ENCODE assay signal across 22 mouse cellular contexts in genomic region chr17:80719309-80719708, GRCm38 (mm10). TPM values are rescaled to one million over a fixed set of nuclear protein-coding genes. Genes with fewer than 3 reads are reported as not detected.
DNase-seq lines count a peak whose midpoint lies in the region; ATAC-seq and TF ChIP-seq lines count a peak whose summit lies in the region.
"Had no signal": no experiment of that assay in that cellular context is flagged by ENCODE, and none has a peak within 500 bp of the region (broad histone marks: within the 10 kb centered on the region; RNA-seq: fewer than 3 reads in every experiment).

No protein-coding gene starts in this region.

- ATAC-seq in neural tube, embryonic 13.5 days (ENCODE audit: low read depth): no peak
- ATAC-seq in neural tube, embryonic 15.5 days (ENCODE audit: low FRiP score): no peak
- ATAC-seq in granulocyte monocyte progenitor cell, adult 5-6 weeks (replicated peaks; ENCODE audit: poor library complexity, severe bottlenecking): peak; percentile 85
- ATAC-seq in midbrain, postnatal 0 days (ENCODE audit: low FRiP score): no peak
- ATAC-seq in erythroid progenitor cell, adult 5-6 weeks (replicated peaks; ENCODE audit: low FRiP score, poor library complexity, severe bottlenecking): no peak
- ATAC-seq: forebrain, embryonic 13.5 days; forebrain, postnatal 0 days; intestine, embryonic 15.5 days had no signal

- no peak for TF ChIP-seq CTCF in heart, adult 2 months (IDR thresholded peaks at IDR 0.05)
- TF ChIP-seq CTCF in midbrain, postnatal 0 days (IDR thresholded peaks at IDR 0.05): no peak

- no peaks in the 10 kb centered on the region for H3K27me3 ChIP-seq in heart, adult 2 months (ENCODE audit: control insufficient read depth, insufficient read depth, low read length)
- no peaks in the 10 kb centered on the region for H3K27me3 ChIP-seq in heart, embryonic 10.5 days (ENCODE audit: insufficient read depth, poor library complexity, severe bottlenecking)
- H3K27me3 ChIP-seq in neural tube, embryonic 13.5 days: no peaks in the 10 kb centered on the region
- H3K27me3 ChIP-seq in neural tube, embryonic 15.5 days (replicated peaks): no peaks in the 10 kb centered on the region
- H3K27me3 ChIP-seq in midbrain, postnatal 0 days (ENCODE audit: insufficient read depth, low read length): no peaks in the 10 kb centered on the region
- H3K27me3 ChIP-seq: embryonic facial prominence, embryonic 13.5 days; forebrain, embryonic 13.5 days; heart, embryonic 12.5 days; intestine, embryonic 15.5 days had no signal

- peaks cover 16% of the 10 kb centered on the region for H3K79me2 ChIP-seq in heart, adult 2 months (replicated peaks; ENCODE audit: control insufficient read depth, insufficient read depth, low read length)

- H3K9me3 ChIP-seq in heart, embryonic 10.5 days: no peaks in the 10 kb centered on the region
- H3K9me3 ChIP-seq in neural tube, embryonic 13.5 days: no peaks in the 10 kb centered on the region
- no peaks in the 10 kb centered on the region for H3K9me3 ChIP-seq in neural tube, embryonic 15.5 days (replicated peaks)
- H3K9me3 ChIP-seq in midbrain, postnatal 0 days (ENCODE audit: low read length): no peaks in the 10 kb centered on the region
- H3K9me3 ChIP-seq: embryonic facial prominence, embryonic 13.5 days; forebrain, embryonic 13.5 days; heart, embryonic 12.5 days; hindbrain, embryonic 10.5 days; intestine, embryonic 15.5 days had no signal

- H3K36me3 ChIP-seq in heart, adult 2 months (ENCODE audit: control insufficient read depth, insufficient read depth, low read length): peaks cover 34% of the 10 kb centered on the region
- no peaks in the 10 kb centered on the region for H3K36me3 ChIP-seq in heart, embryonic 10.5 days
- no peaks in the 10 kb centered on the region for H3K36me3 ChIP-seq in neural tube, embryonic 13.5 days
- H3K36me3 ChIP-seq in neural tube, embryonic 15.5 days: no peaks in the 10 kb centered on the region
- no peaks in the 10 kb centered on the region for H3K36me3 ChIP-seq in midbrain, postnatal 0 days (ENCODE audit: insufficient read depth, low read length)
- H3K36me3 ChIP-seq: embryonic facial prominence, embryonic 13.5 days; heart, embryonic 12.5 days; intestine, embryonic 15.5 days had no signal

- 87% methylated on average over 5 of the region's 5 CpGs for WGBS in heart, adult 2 months
- WGBS in heart, embryonic 10.5 days: 89% methylated on average over 5 of the region's 5 CpGs
- WGBS in neural tube, embryonic 13.5 days: 92% methylated on average over 5 of the region's 5 CpGs
- WGBS in neural tube, embryonic 15.5 days: 90% methylated on average over 5 of the region's 5 CpGs
- 92% methylated on average over 5 of the region's 5 CpGs for WGBS in midbrain, postnatal 0 days

- no peak for DNase-seq in heart, adult 2 months
- DNase-seq in heart, embryonic 10.5 days (ENCODE audit: low spot score): no peak
- DNase-seq in midbrain, postnatal 0 days (ENCODE audit: low spot score): no peak
- DNase-seq in adrenal gland, adult 18-20 months (ENCODE audit: low spot score in 2 of 2): no peak
- DNase-seq: adrenal gland, adult 8-10 months; adrenal gland, postnatal 36 days; cerebellum, adult 11-12 months; cerebellum, postnatal 25 days; forebrain, postnatal 0 days; gastrocnemius, postnatal 36 days; heart, adult 18-20 months; heart, postnatal 10 days had no signal

- TF ChIP-seq EP300 in heart, adult 2 months (IDR thresholded peaks at IDR 0.05; ENCODE audit: insufficient read depth, low read depth, low read length): no peak

- no peak for TF ChIP-seq POLR2A in heart, adult 2 months (IDR thresholded peaks at IDR 0.05; ENCODE audit: insufficient read depth, low read depth, low read length)

- H3K4me3 ChIP-seq in heart, adult 2 months: no peak overlapping the region
- H3K4me3 ChIP-seq in heart, embryonic 10.5 days: no peak overlapping the region
- no peak overlapping the region for H3K4me3 ChIP-seq in neural tube, embryonic 13.5 days
- H3K4me3 ChIP-seq in neural tube, embryonic 15.5 days (replicated peaks): no peak overlapping the region
- H3K4me3 ChIP-seq in midbrain, postnatal 0 days (ENCODE audit: low read depth, low read length): no peak overlapping the region
- H3K4me3 ChIP-seq: embryonic facial prominence, embryonic 13.5 days; forebrain, embryonic 13.5 days; heart, embryonic 12.5 days; hindbrain, embryonic 10.5 days; intestine, embryonic 15.5 days had no signal

- peak overlapping the region; percentile 82 for H3K27ac ChIP-seq in heart, adult 2 months
- no peak overlapping the region for H3K27ac ChIP-seq in heart, embryonic 10.5 days
- H3K27ac ChIP-seq in neural tube, embryonic 13.5 days (replicated peaks): 0 out of 2 replicates have a peak overlapping the region, but pooled peaks have one; percentile 4
- no peak overlapping the region for H3K27ac ChIP-seq in neural tube, embryonic 15.5 days (replicated peaks)
- no peak overlapping the region for H3K27ac ChIP-seq in midbrain, postnatal 0 days (ENCODE audit: low read depth, low read length)
- H3K27ac ChIP-seq: embryonic facial prominence, embryonic 13.5 days; forebrain, embryonic 13.5 days; hindbrain, embryonic 10.5 days; intestine, embryonic 15.5 days had no signal

- no peak overlapping the region for H3K4me2 ChIP-seq in neural tube, embryonic 13.5 days
- no peak overlapping the region for H3K4me2 ChIP-seq in neural tube, embryonic 15.5 days
- H3K4me2 ChIP-seq in midbrain, postnatal 0 days (ENCODE audit: low read depth, low read length, poor library complexity, severe bottlenecking): no peak overlapping the region
- H3K4me2 ChIP-seq: embryonic facial prominence, embryonic 13.5 days; forebrain, embryonic 13.5 days; heart, embryonic 12.5 days; hindbrain, embryonic 14.5 days; intestine, embryonic 15.5 days had no signal

- H3K4me1 ChIP-seq in heart, adult 2 months (ENCODE audit: control insufficient read depth, insufficient read depth, low read length): peaks cover 38% of the 10 kb centered on the region
- peaks cover 35% of the 10 kb centered on the region for H3K4me1 ChIP-seq in heart, embryonic 10.5 days
- H3K4me1 ChIP-seq in neural tube, embryonic 13.5 days (replicated peaks): peaks cover 59% of the 10 kb centered on the region
- peaks cover 22% of the 10 kb centered on the region for H3K4me1 ChIP-seq in neural tube, embryonic 15.5 days
- H3K4me1 ChIP-seq in midbrain, postnatal 0 days (ENCODE audit: insufficient read depth, low read length): no peaks in the 10 kb centered on the region

- intact Hi-C loops in heart, adult 2 months (cut with DNase I): no loop called here

- H3K9ac ChIP-seq in heart, adult 2 months (ENCODE audit: low read depth, low read length): no peak overlapping the region
- no peak overlapping the region for H3K9ac ChIP-seq in neural tube, embryonic 13.5 days
- H3K9ac ChIP-seq in neural tube, embryonic 15.5 days (replicated peaks): no peak overlapping the region
- no peak overlapping the region for H3K9ac ChIP-seq in midbrain, postnatal 0 days (replicated peaks; ENCODE audit: low read length, poor library complexity, severe bottlenecking)
- H3K9ac ChIP-seq: embryonic facial prominence, embryonic 13.5 days; forebrain, embryonic 13.5 days; forebrain, postnatal 0 days; heart, embryonic 12.5 days; hindbrain, embryonic 14.5 days; intestine, embryonic 15.5 days had no signal

RNA-seq across cellular contexts. Expression of gene Map4k3, which starts 9.0 kb away (rescaled TPM):
- total RNA-seq in heart, adult 2 months (2021): 10 to 100 TPM; 24.4 to 24.7 TPM
- 12.8 and 20.3 TPM in 2 replicates for polyA plus RNA-seq in heart, adult 2 months (2012; rRNA removed)
- polyA plus RNA-seq in heart, embryonic 10.5 days (2016; fragmentation: Nextera tagmentation; extraction: Ambion mirVana): 13.5 and 17.6 TPM in 2 replicates
- 28.8 and 31.8 TPM in 2 replicates for polyA plus RNA-seq in neural tube, embryonic 13.5 days (2015; fragmentation: Nextera tagmentation; extraction: Ambion mirVana)
- polyA plus RNA-seq in neural tube, embryonic 15.5 days (2015; fragmentation: Nextera tagmentation; extraction: Ambion mirVana): 22.0 and 22.3 TPM in 2 replicates
- 8.6 and 24.6 TPM in 2 replicates for total RNA-seq in granulocyte monocyte progenitor cell, adult 5-6 weeks (2014; fragmentation: Nextera tagmentation)
- total RNA-seq in granulocyte monocyte progenitor cell, adult 5-6 weeks (2017): 4.0 and 6.1 TPM in 2 replicates
- total RNA-seq in midbrain, postnatal 0 days (2014; rRNA removed): 60.9 and 64.5 TPM in 2 replicates
- polyA plus RNA-seq in midbrain, postnatal 0 days (2015; fragmentation: Nextera tagmentation; extraction: Ambion mirVana): 16.9 and 17.3 TPM in 2 replicates
- 10 to 100 TPM; 37.5 to 40.7 TPM for total RNA-seq in adrenal gland, adult 18-20 months (2021)
- 2.9 TPM in 2 replicates for total RNA-seq in erythroid progenitor cell, adult 5-6 weeks (2015; ENCODE audit: low replicate concordance)
- total RNA-seq in erythroid progenitor cell, adult 5-6 weeks (2017; ENCODE audit: low replicate concordance): 1.0 and 2.2 TPM in 2 replicates

Comparison
In these comparisons a context has a peak if more than half of its experiments do, and no peak if none do; other contexts are left out.
1. H3K27ac ChIP-seq: peak in heart, adult 2 months (single experiment) and neural tube, embryonic 13.5 days (single experiment); none in heart, embryonic 10.5 days (single experiment), neural tube, embryonic 15.5 days (single experiment) and midbrain, postnatal 0 days (single experiment).